Mouse (Mus musculus) urinary bladder, postnatal 25 days (tissue): ENCODE measurements around the gene Psmd6.

Source experiments
- DNase-seq: peaks from one replicate; pipeline ENCODE4 v3.0.0; 2022; ENCODE audit warnings: low spot score

Psmd6 gene

GRCm38 (mm10) chr14:14120230-14121096 is at the start of gene Psmd6:
Gene Psmd6 (minus strand): TSS chr14:14120984.
- peak; percentile 89 for DNase-seq

DNA sequence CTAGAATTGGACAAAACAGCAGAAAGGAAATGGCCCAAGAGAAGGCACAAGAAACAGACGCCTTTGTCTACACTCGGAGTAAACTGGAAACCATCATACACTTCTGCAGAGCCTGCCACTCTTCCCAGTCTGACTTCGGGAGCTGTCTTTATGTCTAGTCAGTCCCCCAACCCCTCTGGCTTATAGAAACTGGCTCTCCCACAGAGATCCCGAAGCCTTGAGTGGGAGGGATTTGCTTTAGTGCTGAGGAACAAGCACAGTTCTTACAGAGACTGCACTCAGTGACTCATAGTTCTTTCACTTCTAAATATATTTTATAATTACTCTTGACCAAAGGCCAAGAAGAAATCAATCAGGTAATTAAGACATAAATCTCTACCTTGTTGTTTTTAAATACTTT is 10.1 kb downstream of the Psmd6 start:
- DNase-seq, result no peak

- DNase-seq, result no peak
Observed at GRCm38 (mm10) chr14:14104930-14105318, 15.9 kb downstream of the Psmd6 start.

DNA sequence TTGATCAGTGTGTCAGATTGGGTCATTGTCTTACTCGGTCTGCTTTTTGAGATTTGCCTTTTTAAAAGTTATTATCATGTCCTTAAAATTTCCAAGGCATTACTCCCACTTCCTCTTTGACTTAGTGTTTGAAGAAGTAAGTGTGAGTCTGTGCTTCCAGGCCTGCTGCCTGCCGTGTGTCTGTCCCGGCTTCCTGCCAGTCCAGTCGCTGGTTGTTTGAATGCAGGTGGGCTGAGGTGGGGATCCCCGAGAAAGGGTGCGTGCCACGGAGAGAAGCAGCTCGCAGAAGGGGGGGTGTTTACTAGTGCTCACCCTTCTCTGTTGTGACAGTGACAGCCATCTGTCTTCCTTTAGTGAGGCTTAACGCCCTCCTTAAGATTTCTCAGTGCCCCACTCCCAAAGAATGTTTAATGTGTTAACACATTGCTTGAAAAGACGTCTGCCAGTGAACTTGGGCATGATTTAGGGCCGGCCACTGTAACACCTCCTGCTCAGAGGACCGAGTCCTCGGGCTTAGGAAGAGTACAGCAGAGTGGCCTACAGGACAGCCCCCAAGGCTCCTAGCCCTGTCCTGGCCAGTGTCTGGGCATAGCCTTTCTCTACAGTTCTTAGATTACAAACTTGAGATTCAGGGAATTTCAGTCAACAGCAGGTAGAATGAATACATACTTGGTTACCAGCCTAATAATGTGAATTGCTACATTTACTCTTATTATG is 16.4 kb downstream of the Psmd6 start:
- DNase-seq, result no peak

GRCm38 (mm10) chr14:14101296-14101695 is 19.5 kb downstream of the Psmd6 start:
- no peak for DNase-seq

GRCm38 (mm10) chr14:14100773-14101280 is 20.0 kb downstream of the Psmd6 start:
- DNase-seq, result no peak

- peak; percentile 86 for DNase-seq
Observed at GRCm38 (mm10) chr14:14098330-14098980, 22.3 kb downstream of the Psmd6 start.

GRCm38 (mm10) chr14:14090571-14090970 is 30.2 kb downstream of the Psmd6 start:
- no peak for DNase-seq

GRCm38 (mm10) chr14:14088016-14088791 is 32.6 kb downstream of the Psmd6 start:
- DNase-seq, result no peak

- no peak for DNase-seq
Observed at GRCm38 (mm10) chr14:14087348-14087747, 33.4 kb downstream of the Psmd6 start.

- DNase-seq, result no peak
Observed at GRCm38 (mm10) chr14:14086711-14087263, 34.0 kb downstream of the Psmd6 start.

DNA sequence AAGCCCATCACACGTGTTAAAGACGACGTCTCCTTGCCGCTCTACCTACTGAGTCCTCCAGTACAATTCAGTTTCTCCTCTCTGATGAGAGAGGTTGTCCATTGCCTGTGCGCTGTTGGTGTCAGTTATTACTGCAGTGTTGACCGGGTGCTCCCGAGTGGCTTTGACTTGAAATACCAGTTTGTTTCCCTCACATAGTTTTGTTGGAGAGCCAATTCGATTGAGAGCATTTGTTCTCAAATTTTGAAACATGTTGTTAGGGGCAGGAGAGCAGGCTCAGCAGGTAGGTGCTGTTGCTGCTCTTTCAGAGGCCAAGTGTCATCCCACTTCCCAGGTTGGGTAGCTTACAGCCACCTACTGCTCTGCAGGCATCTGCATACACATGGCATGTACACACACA is 37.0 kb downstream of the Psmd6 start:
- DNase-seq, result no peak

DNA sequence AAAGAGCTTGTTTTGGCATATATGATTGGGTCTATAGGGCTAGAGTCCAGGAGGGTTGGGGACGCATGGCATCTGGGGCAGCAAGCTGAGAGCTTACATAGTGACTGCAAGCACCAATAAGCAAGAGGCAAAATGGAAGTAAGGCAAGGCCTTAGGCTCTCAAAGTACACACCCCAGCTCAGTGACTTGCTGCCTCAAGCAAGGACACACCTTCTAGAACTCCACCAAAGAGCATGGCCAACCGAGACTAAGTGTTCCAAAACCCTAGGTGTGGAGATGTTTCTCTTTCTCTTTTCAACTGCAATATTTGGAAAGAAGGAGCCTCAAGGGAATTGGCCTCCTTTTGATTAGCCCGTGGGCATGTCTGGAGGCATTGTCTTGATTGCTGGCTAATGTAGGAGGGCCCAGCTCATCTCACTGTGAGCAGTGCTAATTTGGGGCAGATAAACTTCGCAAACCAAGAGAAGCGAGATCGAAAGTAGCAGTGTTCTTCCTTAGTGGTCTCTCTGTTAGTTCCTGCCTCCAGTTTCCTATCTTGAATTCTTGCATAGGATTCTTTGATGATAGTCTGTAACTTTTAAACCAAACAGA is 40.1 kb downstream of the Psmd6 start:
- no peak for DNase-seq

GRCm38 (mm10) chr14:14071456-14071855 is 49.3 kb downstream of the Psmd6 start:
- no peak for DNase-seq

DNA sequence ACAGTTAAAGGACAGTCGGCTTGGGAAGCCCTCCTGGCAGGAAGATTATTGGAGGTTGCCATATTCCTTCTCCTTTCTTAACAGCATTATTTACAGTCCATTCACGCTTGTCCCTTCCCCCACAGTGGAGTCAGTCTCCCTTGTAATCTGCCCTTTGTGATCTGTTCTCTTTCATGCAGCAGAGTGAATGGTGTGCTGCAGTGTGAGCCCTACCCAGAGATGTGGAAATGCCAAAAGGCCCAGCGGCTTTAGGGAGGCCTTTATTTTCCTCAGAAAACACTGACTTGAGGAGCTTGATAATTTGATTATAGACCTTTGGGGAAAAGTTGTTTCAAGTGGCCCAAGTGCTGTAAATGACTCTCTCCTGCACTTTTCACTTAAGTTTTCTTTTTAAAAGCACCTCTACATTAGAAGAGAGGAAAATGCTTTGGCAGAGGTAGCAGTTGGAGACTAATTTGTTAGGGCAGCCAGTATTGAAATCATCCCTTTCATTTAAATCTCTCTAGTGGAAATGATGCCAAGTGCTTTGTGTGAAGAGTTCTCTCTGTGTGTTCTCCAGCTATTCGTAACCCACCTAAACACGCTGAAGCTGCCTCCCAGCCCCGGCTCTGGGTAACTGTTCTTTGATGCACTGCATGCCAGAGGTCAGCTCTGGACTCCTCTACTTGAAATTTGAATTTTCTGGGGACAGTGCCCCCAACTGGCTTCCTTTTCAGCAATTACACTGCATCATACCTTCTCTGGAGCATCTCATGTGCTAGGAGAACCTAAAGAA is 50.1 kb downstream of the Psmd6 start:
- no peak for DNase-seq

- DNase-seq, result no peak
Observed at GRCm38 (mm10) chr14:14068553-14068952, 52.2 kb downstream of the Psmd6 start.

DNA sequence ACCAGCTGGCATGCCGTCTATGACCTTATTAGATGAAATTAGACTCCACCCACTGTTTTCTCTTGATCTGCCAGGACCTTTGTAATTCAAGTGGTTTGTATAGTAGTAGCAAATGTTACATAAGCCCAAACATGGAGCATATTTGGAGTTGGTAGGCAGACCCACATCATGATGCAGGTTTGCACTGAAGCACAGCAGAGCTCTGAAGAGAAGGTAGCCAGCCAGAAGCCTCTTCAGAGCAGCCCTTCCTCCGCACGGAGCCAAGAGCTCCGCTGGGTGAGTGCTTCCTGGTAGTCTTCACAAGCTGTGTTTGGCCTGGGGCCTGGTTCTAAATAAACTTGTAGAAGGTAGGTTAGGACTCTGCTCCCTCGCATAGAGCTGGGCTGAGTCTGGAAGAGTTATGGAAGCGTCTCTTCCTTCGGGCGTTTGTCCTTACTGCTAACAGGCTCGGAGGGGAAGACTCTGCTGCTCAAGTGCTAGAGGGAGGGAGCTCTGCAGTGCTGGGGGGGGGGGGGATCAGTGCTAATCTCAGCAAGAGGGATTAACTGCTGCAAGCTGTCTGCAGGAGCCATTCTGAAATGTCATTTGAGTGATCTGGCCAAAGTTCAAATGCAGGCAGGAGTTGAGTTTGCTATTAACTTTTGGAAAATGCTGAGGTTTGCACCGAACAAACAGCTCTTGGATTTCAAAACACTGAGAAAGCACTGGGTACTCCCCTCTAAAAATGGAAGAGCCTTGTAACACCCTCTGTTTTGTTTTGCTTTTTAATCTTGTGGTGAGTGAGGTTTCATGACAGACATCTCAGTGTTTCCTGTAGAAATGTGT is 52.9 kb downstream of the Psmd6 start:
- no peak for DNase-seq

DNA sequence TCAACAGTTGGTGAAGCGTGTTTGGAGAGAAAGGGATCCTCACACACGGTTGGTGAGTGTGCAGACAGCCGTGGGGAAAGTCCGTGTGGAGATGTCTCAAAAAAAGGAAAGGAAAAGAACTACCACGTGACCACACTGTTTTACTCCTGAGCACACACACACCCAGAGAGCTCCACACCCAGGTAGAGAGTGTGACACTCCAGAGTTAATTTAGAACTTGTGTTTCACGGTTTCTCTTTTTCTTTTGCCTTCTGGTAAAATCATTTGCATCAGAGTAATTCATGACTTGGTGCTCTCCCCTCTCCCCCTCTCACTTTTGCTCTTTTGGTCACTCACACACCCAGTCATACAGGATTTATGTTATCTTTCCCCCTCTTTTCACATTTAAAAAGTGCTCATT is 54.5 kb downstream of the Psmd6 start:
- DNase-seq, result no peak

GRCm38 (mm10) chr14:14065142-14065498 is 55.7 kb downstream of the Psmd6 start:
- no peak for DNase-seq
